Mouse (Mus musculus) limb, embryonic 14.5 days (tissue): ENCODE results near the gene Fgd2. TPM values are rescaled to one million over a fixed set of nuclear protein-coding genes. Genes with fewer than 3 reads are reported as not detected.

ENCODE experiments used
- ATAC-seq: fragments of 200-750 bp; cut with Nextera tagmentation; 2 replicates; pipeline ENCODE4 v1.8.0; 2017; ENCODE audit warnings: low read depth, moderate number of reproducible peaks, moderate TSS enrichment; ENCODE audit not compliant: low FRiP score
- DNase-seq: peaks from one replicate; pipeline ENCODE4 v3.0.0-alpha.2; 2015; ENCODE audit warnings: low spot score
- H3K27ac ChIP-seq: fragments of 300-500 bp; sonication (generic); replicated peaks from 2 replicates; pipeline ENCODE4 v1.5.1; 2014; ENCODE audit warnings: low read depth, mild to moderate bottlenecking, low read length, moderate library complexity, mixed read lengths
- H3K27me3 ChIP-seq: fragments of 300-500 bp; sonication (generic); 2 replicates; pipeline ENCODE4 v1.6.1; 2014; ENCODE audit warnings: low read length, mixed read lengths; ENCODE audit not compliant: control insufficient read depth, insufficient read depth
- H3K36me3 ChIP-seq: fragments of 300-500 bp; sonication (generic); 2 replicates; pipeline ENCODE4 v1.6.1; 2014; ENCODE audit warnings: mild to moderate bottlenecking, low read length, moderate library complexity, mixed read lengths; ENCODE audit not compliant: control insufficient read depth, insufficient read depth
- H3K4me1 ChIP-seq: fragments of 300-500 bp; sonication (generic); 2 replicates; pipeline ENCODE4 v1.6.1; 2014; ENCODE audit warnings: antibody characterized with exemption, low read length, mixed read lengths; ENCODE audit not compliant: control insufficient read depth, insufficient read depth
- H3K4me2 ChIP-seq: fragments of 300-500 bp; sonication (generic); replicated peaks from 2 replicates; pipeline ENCODE4 v1.6.1; 2014; ENCODE audit warnings: low read depth, mild to moderate bottlenecking, low read length, moderate library complexity; ENCODE audit not compliant: severe bottlenecking
- H3K4me3 ChIP-seq: fragments of 300-500 bp; sonication (generic); replicated peaks from 2 replicates; pipeline ENCODE4 v1.5.1; 2014; ENCODE audit warnings: low read length
- H3K9ac ChIP-seq: fragments of 300-500 bp; sonication (generic); 2 replicates; pipeline ENCODE4 v1.6.1; 2014; ENCODE audit warnings: mild to moderate bottlenecking, low read depth, low read length, moderate library complexity; ENCODE audit not compliant: severe bottlenecking
- H3K9me3 ChIP-seq: fragments of 300-500 bp; sonication (generic); 2 replicates; pipeline ENCODE4 v1.6.1; 2016; ENCODE audit warnings: low read length; ENCODE audit not compliant: control insufficient read depth
- POLR2A ChIP-seq: fragments of 200-500 bp; IDR thresholded peaks from 2 replicates; pipeline ENCODE4 v1.8.0; 2012; ENCODE audit warnings: inconsistent platforms, mild to moderate bottlenecking, moderate library complexity, borderline replicate concordance; ENCODE audit not compliant: insufficient read depth, insufficient read length; ENCODE audit errors: extremely low read depth
- WGBS: fragments of 180-500 bp; shearing (Covaris S2); extraction: QIAGEN DNeasy Blood & Tissue Kit; methylation state at CpG from one replicate; pipeline ENCODE4 v1.1.7; 2014; 5-methylcytosine and 5-hydroxymethylcytosine counted together
- polyA plus RNA-seq, 2 experiments: library from polyadenylated mRNA; depleted of rRNA in 1 of 2; stranded (reverse) in 1 of 2; unstranded in 1 of 2; fragments of >200 nt; fragmentation: Nextera tagmentation in 1 of 2; extraction: Ambion mirVana in 1 of 2; gene quantifications; 2 replicates each; pipeline versions ENCODE4 v1.2.1 to v1.2.3; 2012 to 2014

Fgd2 gene
- polyA plus RNA-seq, 2 experiments: 6.2 to 9.4 TPM

- 72% methylated on average over 9 of the region's 9 CpGs for WGBS
Measured at GRCm38 (mm10) chr17:29327691-29328090, 33.0 kb upstream of the Fgd2 start.

DNA sequence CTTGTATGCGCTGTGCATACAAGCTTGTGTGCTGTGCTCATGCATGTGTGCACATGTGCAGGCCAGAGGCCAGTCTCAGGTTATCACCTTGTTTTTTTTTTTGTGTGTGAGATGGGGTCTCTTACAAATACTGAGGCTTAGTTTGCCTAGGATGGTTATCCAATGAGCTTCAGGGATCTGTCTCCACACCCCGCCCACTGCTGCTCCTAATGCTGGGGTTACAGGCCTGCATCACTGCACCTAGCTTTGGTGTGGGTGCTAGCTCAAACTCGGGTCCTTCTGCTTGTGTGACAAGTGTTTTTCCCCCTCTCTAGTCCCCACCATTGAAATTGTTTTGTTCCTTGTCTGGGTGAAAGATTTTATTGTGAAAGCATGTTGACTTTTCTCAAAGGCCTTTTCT is 30.5 kb upstream of the Fgd2 start:
- Histone ChIP-seq H3K27ac (no peak overlapping the region), H3K27me3 (peaks cover 8% of the 10 kb centered on the region), H3K4me2 (no peak overlapping the region), H3K9me3 (no peaks in the 10 kb centered on the region), H3K4me1 (peaks cover 12% of the 10 kb centered on the region; the same call in 1 of the 2 replicates), H3K9ac (no peak overlapping the region), H3K36me3 (peaks cover 48% of the 10 kb centered on the region), H3K4me3 (no peak overlapping the region)
- 87% methylated on average over 3 of the region's 3 CpGs for WGBS
- no peak for ATAC-seq
- no peak for TF ChIP-seq POLR2A
- DNase-seq: no peak

More at GRCm38 (mm10) chr17:29327691-29328090, 33.0 kb upstream of the Fgd2 start:
- Histone ChIP-seq H3K36me3 (peaks cover 27% of the 10 kb centered on the region), H3K27me3 (peaks cover 14% of the 10 kb centered on the region), H3K4me3 (no peak overlapping the region), H3K4me2 (no peak overlapping the region), H3K27ac (no peak overlapping the region), H3K9ac (no peak overlapping the region), H3K9me3 (no peaks in the 10 kb centered on the region), H3K4me1 (peaks cover 15% of the 10 kb centered on the region; the same call in 1 of the 2 replicates)
- DNase-seq (no peak), ATAC-seq (no peak)
- TF ChIP-seq POLR2A: no peak

- Histone ChIP-seq H3K9me3 (no peaks in the 10 kb centered on the region), H3K27ac (no peak overlapping the region)
- 44% methylated on average over 5 of the region's 5 CpGs for WGBS
Measured at GRCm38 (mm10) chr17:29330671-29331410, 29.9 kb upstream of the Fgd2 start.

DNA sequence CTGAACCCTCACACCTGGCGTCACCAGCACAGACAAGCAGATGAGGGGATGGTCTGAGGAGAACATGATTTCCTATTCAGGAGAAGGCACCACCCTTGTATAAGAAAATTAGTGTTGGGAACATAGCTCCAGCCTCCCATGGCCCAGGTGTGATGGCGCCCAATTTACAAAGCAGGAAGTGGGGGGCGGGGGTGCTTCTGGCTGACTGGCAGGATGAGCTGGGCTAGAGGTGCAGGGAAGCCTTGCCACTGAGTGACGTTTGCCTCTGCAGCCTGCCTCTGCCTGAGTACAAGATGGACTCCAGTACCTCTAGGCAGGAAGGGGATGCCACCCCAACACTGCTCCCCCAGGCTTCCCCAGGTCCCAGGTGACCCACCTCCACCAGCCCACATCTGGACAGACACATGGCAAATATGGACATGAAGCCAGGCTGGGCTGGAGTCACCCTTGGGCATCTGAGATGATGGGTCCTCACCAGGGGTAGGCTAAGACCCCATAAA is 28.5 kb upstream of the Fgd2 start:
- H3K27me3 ChIP-seq: peaks cover 4% of the 10 kb centered on the region
- ATAC-seq (no peak), DNase-seq (no peak)
- 78% methylated on average over 4 of the region's 4 CpGs for WGBS
- no peak overlapping the region for H3K27ac ChIP-seq
- H3K9ac ChIP-seq: no peak overlapping the region
- no peak overlapping the region for H3K4me3 ChIP-seq
- no peaks in the 10 kb centered on the region for H3K9me3 ChIP-seq
- H3K4me1 ChIP-seq: peaks cover under 1% of the 10 kb centered on the region; the same call in 1 of the 2 replicates
- TF ChIP-seq POLR2A: no peak
- no peak overlapping the region for H3K4me2 ChIP-seq
- peaks cover 68% of the 10 kb centered on the region for H3K36me3 ChIP-seq

More at GRCm38 (mm10) chr17:29330671-29331410, 29.9 kb upstream of the Fgd2 start:
- H3K4me2 ChIP-seq: no peak overlapping the region
- DNase-seq (no peak), ATAC-seq (no peak)
- no peak overlapping the region for H3K4me3 ChIP-seq
- peaks cover 8% of the 10 kb centered on the region for H3K27me3 ChIP-seq
- no peak overlapping the region for H3K9ac ChIP-seq
- TF ChIP-seq POLR2A: no peak
- peaks cover 12% of the 10 kb centered on the region; the same call in 1 of the 2 replicates for H3K4me1 ChIP-seq
- peaks cover 54% of the 10 kb centered on the region for H3K36me3 ChIP-seq

DNA sequence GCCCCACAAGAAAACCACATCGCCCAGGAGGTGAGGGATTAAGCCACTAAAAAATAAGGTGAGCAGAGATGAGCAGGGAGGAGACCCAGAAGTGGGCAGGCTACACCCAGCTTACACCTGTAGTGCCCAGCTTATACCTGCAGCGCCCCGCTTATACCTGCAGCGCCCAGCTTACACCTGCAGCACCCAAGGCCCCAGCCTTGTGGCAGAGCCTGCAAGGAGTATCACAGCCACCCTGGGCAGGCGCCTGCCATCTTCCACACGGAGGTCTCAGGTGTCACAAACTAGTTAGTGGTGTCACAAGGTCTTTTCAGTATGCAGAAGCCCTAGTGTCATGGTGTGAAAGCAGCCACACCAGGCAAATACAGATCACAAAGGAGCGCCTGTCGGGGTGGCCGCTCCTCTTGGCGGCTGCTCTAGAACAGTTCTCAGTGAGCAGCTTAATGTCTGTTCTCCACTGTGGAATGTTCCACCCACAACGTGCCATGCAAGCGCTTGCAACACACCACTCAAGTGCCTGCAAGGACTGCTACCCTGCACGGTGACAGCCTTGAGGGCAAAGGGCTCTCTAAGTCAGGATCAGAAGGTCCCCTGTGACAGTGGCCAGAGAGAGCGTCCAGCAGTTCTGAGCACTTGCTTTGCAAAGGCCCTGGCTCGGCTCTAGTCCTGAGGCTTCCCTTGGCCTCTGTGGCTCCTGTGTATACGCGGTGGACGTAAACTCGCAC is 24.3 kb upstream of the Fgd2 start:
- ATAC-seq: no peak
- Histone ChIP-seq H3K9ac (no peak overlapping the region), H3K36me3 (peaks cover 89% of the 10 kb centered on the region), H3K4me3 (no peak overlapping the region), H3K27ac (no peak overlapping the region), H3K4me1 (peaks cover 14% of the 10 kb centered on the region), H3K4me2 (no peak overlapping the region), H3K27me3 (no peaks in the 10 kb centered on the region), H3K9me3 (no peaks in the 10 kb centered on the region)
- TF ChIP-seq POLR2A: no peak
- no peak for DNase-seq
- 88% methylated on average over 19 of the region's 19 CpGs for WGBS
